Mouse (Mus musculus): ENCODE data around the gene Ipo11.

DNA sequence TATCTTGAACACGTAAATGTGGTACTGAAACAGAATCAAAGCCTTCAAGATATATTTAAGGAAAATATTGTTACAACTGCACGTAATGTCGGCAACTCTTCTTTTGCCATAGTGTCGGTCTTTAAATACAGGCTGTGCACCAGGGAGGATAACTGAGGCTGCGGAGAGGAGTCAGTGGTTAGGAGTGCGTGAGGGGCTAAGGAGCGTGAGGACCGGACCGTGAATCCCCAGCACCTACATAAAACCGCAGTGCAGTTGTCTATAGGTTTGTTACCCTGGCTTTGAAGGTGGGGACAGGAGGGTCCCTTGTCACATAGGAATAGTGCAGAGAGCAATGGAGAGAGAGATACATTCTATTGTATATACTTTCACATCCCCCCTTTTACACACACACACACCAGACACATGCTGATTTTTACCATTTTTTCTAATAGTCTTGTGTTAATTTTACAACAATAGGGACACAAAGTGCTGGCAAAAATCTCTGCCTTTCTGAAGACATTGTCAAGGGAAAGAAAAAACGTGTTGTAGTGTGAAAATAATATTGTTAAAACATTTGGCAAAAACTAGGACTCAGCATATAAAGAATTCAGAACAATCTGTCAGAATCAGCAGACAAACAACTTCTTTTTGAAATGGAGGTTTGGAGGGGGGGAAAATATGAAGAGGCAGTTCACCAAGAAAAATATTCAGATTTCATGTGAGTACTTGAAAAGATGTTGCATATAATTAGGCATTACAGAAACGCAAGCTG, 113.5 kb downstream of the Ipo11 start:
- TF ChIP-seq MAX (IDR thresholded peaks at IDR 0.05; ENCODE audit: low read length) (no peak), CHD2 (IDR thresholded peaks at IDR 0.05; ENCODE audit: low read length) (no peak), CTCF (IDR thresholded peaks at IDR 0.05 in 2 of 3, conservative IDR thresholded peaks at IDR 0.05 in 1 of 3; ENCODE audit: control insufficient read depth in 1 of 3, insufficient read depth in 1 of 3, low read depth in 2 of 3, low read length in 3 of 3, poor library complexity in 1 of 3, severe bottlenecking in 1 of 3) (no peak), CHD1 (IDR thresholded peaks at IDR 0.05; ENCODE audit: low read depth, low read length) (no peak), KAT2A (conservative IDR thresholded peaks at IDR 0.05; ENCODE audit: low read depth, low read length) (no peak), USF1 (IDR thresholded peaks at IDR 0.05; ENCODE audit: low read depth, low read length) (no peak), POLR2A (IDR thresholded peaks at IDR 0.05; ENCODE audit: control insufficient read depth in 1 of 2, insufficient read depth in 1 of 2, low read depth in 1 of 2, low read length in 2 of 2, poor library complexity in 1 of 2) (no peak), ZNF384 (IDR thresholded peaks at IDR 0.05; ENCODE audit: low read depth, low read length) (no peak), ZC3H11A (IDR thresholded peaks at IDR 0.05; ENCODE audit: low read depth, low read length) (no peak), MXI1 (IDR thresholded peaks at IDR 0.05; ENCODE audit: low read depth, low read length) (no peak), POLR2AphosphoS5 (IDR thresholded peaks at IDR 0.05; ENCODE audit: borderline replicate concordance, low read depth, low read length) (no peak)

Data from MEL (cell line).